Mouse (Mus musculus): ENCODE measurements around the gene Ccn6. TPM values are rescaled to one million over a fixed set of nuclear protein-coding genes. Genes with fewer than 3 reads are reported as not detected.

The Ccn6 gene
- polyA plus RNA-seq, 1 experiment from 2014 or later: 0.24 TPM

- H3K4me1 ChIP-seq (ENCODE audit: control insufficient read depth in 2 of 2, insufficient read depth in 2 of 2, low read length in 2 of 2): peaks cover 0 to 5% of the 10 kb centered on the region in 2 experiments; a peak in 1 of 4 replicates
- H3K4me3 ChIP-seq (ENCODE audit: control insufficient read depth in 1 of 2, insufficient read depth in 1 of 2, low read depth in 1 of 2, low read length in 2 of 2): no peak overlapping the region
- no peak for ATAC-seq (ENCODE audit: insufficient number of reproducible peaks, insufficient read depth, low FRiP score, low read depth)
- no peak overlapping the region for H3K27ac ChIP-seq (replicated peaks in 1 of 2; ENCODE audit: control insufficient read depth in 1 of 2, insufficient read depth in 1 of 2, low read depth in 2 of 2, low read length in 2 of 2)
- no peaks in the 10 kb centered on the region for H3K27me3 ChIP-seq (ENCODE audit: control insufficient read depth, insufficient read depth, low read length)
- no peaks in the 10 kb centered on the region for H3K9me3 ChIP-seq (ENCODE audit: control insufficient read depth, low read length)
- no peak overlapping the region for H3K4me2 ChIP-seq (ENCODE audit: low read length)
- peaks cover 46% of the 10 kb centered on the region for H3K36me3 ChIP-seq (ENCODE audit: control insufficient read depth, insufficient read depth, low read length)
- no peak overlapping the region for H3K9ac ChIP-seq (ENCODE audit: low read length)
- WGBS: 59% methylated on average over 3 of the region's 3 CpGs
Observed at GRCm38 (mm10) chr10:39137766-39138165, 25.8 kb downstream of the Ccn6 start.

GRCm38 (mm10) chr10:39133462-39134310 is 29.9 kb downstream of the Ccn6 start, which contains the start of the genes Fam229b and Tube1:
TSS of gene Fam229b (minus strand) at chr10:39133914.
TSS of gene Tube1 (plus strand) at chr10:39133976.
- no peaks in the 10 kb centered on the region for H3K9me3 ChIP-seq (ENCODE audit: control insufficient read depth, low read length)
- peak within 1 kb of the TSS; percentile 92 for H3K4me2 ChIP-seq (ENCODE audit: low read length)
- H3K36me3 ChIP-seq (ENCODE audit: control insufficient read depth, insufficient read depth, low read length): peaks cover 19% of the 10 kb centered on the region
- H3K9ac ChIP-seq (ENCODE audit: low read length): peak within 1 kb of the TSS; percentile 80
- no peaks in the 10 kb centered on the region for H3K27me3 ChIP-seq (ENCODE audit: control insufficient read depth, insufficient read depth, low read length)
- H3K4me1 ChIP-seq (ENCODE audit: control insufficient read depth in 2 of 2, insufficient read depth in 2 of 2, low read length in 2 of 2): peaks cover 0 to 5% of the 10 kb centered on the region in 2 experiments; a peak in 1 of 4 replicates
- peak within 1 kb of the TSS; percentile 73 to 85 for H3K4me3 ChIP-seq (ENCODE audit: control insufficient read depth in 1 of 2, insufficient read depth in 1 of 2, low read depth in 1 of 2, low read length in 2 of 2)
- 3% methylated on average over 47 of the region's 47 CpGs for WGBS
- peak within 1 kb of the TSS in 1 of 2 experiments; percentile 3; a peak in 1 of 4 replicates for H3K27ac ChIP-seq (replicated peaks in 1 of 2; ENCODE audit: control insufficient read depth in 1 of 2, insufficient read depth in 1 of 2, low read depth in 2 of 2, low read length in 2 of 2)
- peak; percentile 86 for ATAC-seq (ENCODE audit: insufficient number of reproducible peaks, insufficient read depth, low FRiP score, low read depth)

DNA sequence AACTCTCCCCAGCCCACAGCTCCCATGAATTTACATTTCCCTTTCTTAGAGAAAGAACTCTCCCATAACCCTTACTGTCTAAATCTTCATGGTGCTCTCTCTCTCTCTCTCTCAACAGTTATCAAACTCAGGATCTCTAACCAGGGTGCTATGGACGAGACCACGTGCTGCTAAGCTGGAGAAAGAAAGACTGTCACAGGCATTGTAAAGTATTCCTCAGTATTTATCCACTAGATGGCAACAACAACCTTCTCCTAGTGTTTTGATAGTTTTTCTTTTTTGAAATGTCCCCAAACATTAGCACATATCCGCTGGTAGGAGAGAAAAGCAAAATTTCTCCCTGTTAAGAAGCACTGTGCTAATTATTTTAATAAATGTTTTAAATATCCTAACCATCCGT is 42.2 kb downstream of the Ccn6 start:
- Histone ChIP-seq H3K27ac (replicated peaks in 1 of 2; ENCODE audit: control insufficient read depth in 1 of 2, insufficient read depth in 1 of 2, low read depth in 2 of 2, low read length in 2 of 2) (no peak overlapping the region), H3K4me2 (ENCODE audit: low read length) (no peak overlapping the region), H3K9ac (ENCODE audit: low read length) (no peak overlapping the region), H3K36me3 (ENCODE audit: control insufficient read depth, insufficient read depth, low read length) (no peaks in the 10 kb centered on the region), H3K4me3 (ENCODE audit: control insufficient read depth in 1 of 2, insufficient read depth in 1 of 2, low read depth in 1 of 2, low read length in 2 of 2) (no peak overlapping the region), H3K27me3 (ENCODE audit: control insufficient read depth, insufficient read depth, low read length) (no peaks in the 10 kb centered on the region), H3K4me1 (ENCODE audit: control insufficient read depth in 2 of 2, insufficient read depth in 2 of 2, low read length in 2 of 2) (no peaks in the 10 kb centered on the region), H3K9me3 (ENCODE audit: control insufficient read depth, low read length) (no peaks in the 10 kb centered on the region)
- no peak for ATAC-seq (ENCODE audit: insufficient number of reproducible peaks, insufficient read depth, low FRiP score, low read depth)
- 23% methylated on average over 4 of the region's 4 CpGs for WGBS

GRCm38 (mm10) chr10:39109489-39109874 is 54.1 kb downstream of the Ccn6 start:
- ATAC-seq (ENCODE audit: insufficient number of reproducible peaks, insufficient read depth, low FRiP score, low read depth): no peak
- WGBS: 73% methylated on average over 4 of the region's 4 CpGs
- peaks cover 73% of the 10 kb centered on the region for H3K36me3 ChIP-seq (ENCODE audit: control insufficient read depth, insufficient read depth, low read length)

DNA sequence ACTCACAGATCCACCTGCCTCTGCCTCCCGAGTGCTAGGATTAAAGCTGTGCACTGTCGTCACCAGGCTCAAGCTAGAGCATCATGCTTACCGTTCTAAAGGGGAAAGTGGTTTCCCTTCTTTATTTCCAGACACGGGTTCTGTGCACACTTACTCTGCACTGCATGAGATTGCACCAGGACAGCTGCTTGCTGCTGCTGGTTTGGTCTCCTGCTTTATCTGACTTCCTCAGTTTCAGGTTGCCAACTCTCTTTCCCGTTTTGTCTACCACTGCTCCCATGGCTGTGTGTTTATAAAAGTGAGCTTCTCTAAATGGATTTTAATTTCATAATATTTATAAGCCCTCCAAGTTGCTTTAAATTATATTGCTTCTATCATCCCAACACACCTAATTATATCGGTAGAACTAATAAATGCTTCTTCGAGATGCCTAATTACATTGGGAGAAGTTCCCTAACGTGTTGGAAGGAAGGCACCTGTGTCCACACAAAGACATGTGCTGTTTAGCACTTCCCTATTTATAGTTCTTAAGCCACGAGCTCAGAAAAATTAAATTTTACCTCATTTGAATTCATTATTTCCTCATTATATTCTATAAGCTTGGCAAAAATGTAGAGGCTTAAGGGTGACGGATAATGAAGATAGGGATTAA is 54.6 kb downstream of the Ccn6 start:
- no peak overlapping the region for H3K4me2 ChIP-seq (ENCODE audit: low read length)
- H3K27me3 ChIP-seq (ENCODE audit: control insufficient read depth, insufficient read depth, low read length): no peaks in the 10 kb centered on the region
- no peaks in the 10 kb centered on the region for H3K4me1 ChIP-seq (ENCODE audit: control insufficient read depth in 2 of 2, insufficient read depth in 2 of 2, low read length in 2 of 2)
- peaks cover 75% of the 10 kb centered on the region for H3K36me3 ChIP-seq (ENCODE audit: control insufficient read depth, insufficient read depth, low read length)
- H3K27ac ChIP-seq (replicated peaks in 1 of 2; ENCODE audit: control insufficient read depth in 1 of 2, insufficient read depth in 1 of 2, low read depth in 2 of 2, low read length in 2 of 2): no peak overlapping the region
- H3K9me3 ChIP-seq (ENCODE audit: control insufficient read depth, low read length): no peaks in the 10 kb centered on the region
- no peak overlapping the region for H3K4me3 ChIP-seq (ENCODE audit: control insufficient read depth in 1 of 2, insufficient read depth in 1 of 2, low read depth in 1 of 2, low read length in 2 of 2)
- no peak for ATAC-seq (ENCODE audit: insufficient number of reproducible peaks, insufficient read depth, low FRiP score, low read depth)
- WGBS: 71% methylated on average over 10 of the region's 10 CpGs
- H3K9ac ChIP-seq (ENCODE audit: low read length): no peak overlapping the region

More at GRCm38 (mm10) chr10:39109489-39109874, 54.1 kb downstream of the Ccn6 start:
- Histone ChIP-seq H3K4me2 (ENCODE audit: low read length) (no peak overlapping the region), H3K9ac (ENCODE audit: low read length) (no peak overlapping the region), H3K9me3 (ENCODE audit: control insufficient read depth, low read length) (no peaks in the 10 kb centered on the region), H3K4me3 (ENCODE audit: control insufficient read depth in 1 of 2, insufficient read depth in 1 of 2, low read depth in 1 of 2, low read length in 2 of 2) (no peak overlapping the region), H3K4me1 (ENCODE audit: control insufficient read depth in 2 of 2, insufficient read depth in 2 of 2, low read length in 2 of 2) (no peaks in the 10 kb centered on the region), H3K27me3 (ENCODE audit: control insufficient read depth, insufficient read depth, low read length) (no peaks in the 10 kb centered on the region), H3K27ac (replicated peaks in 1 of 2; ENCODE audit: control insufficient read depth in 1 of 2, insufficient read depth in 1 of 2, low read depth in 2 of 2, low read length in 2 of 2) (no peak overlapping the region)

- no peak overlapping the region for H3K4me3 ChIP-seq (ENCODE audit: control insufficient read depth in 1 of 2, insufficient read depth in 1 of 2, low read depth in 1 of 2, low read length in 2 of 2)
- H3K27ac ChIP-seq (replicated peaks in 1 of 2; ENCODE audit: control insufficient read depth in 1 of 2, insufficient read depth in 1 of 2, low read depth in 2 of 2, low read length in 2 of 2): no peak overlapping the region
- WGBS: 49% methylated on average over 4 of the region's 4 CpGs
- no peak overlapping the region for H3K4me2 ChIP-seq (ENCODE audit: low read length)
- H3K4me1 ChIP-seq (ENCODE audit: control insufficient read depth in 2 of 2, insufficient read depth in 2 of 2, low read length in 2 of 2): no peaks in the 10 kb centered on the region
- H3K36me3 ChIP-seq (ENCODE audit: control insufficient read depth, insufficient read depth, low read length): peaks cover 95% of the 10 kb centered on the region
- ATAC-seq (ENCODE audit: insufficient number of reproducible peaks, insufficient read depth, low FRiP score, low read depth): no peak
- no peak overlapping the region for H3K9ac ChIP-seq (ENCODE audit: low read length)
- no peaks in the 10 kb centered on the region for H3K27me3 ChIP-seq (ENCODE audit: control insufficient read depth, insufficient read depth, low read length)
- H3K9me3 ChIP-seq (ENCODE audit: control insufficient read depth, low read length): no peaks in the 10 kb centered on the region
Observed at GRCm38 (mm10) chr10:39106935-39107334, 56.7 kb downstream of the Ccn6 start.

GRCm38 (mm10) chr10:39106413-39106812 is 57.2 kb downstream of the Ccn6 start:
- Histone ChIP-seq H3K9me3 (ENCODE audit: control insufficient read depth, low read length) (no peaks in the 10 kb centered on the region), H3K4me2 (ENCODE audit: low read length) (no peak overlapping the region), H3K27me3 (ENCODE audit: control insufficient read depth, insufficient read depth, low read length) (no peaks in the 10 kb centered on the region), H3K9ac (ENCODE audit: low read length) (no peak overlapping the region), H3K4me1 (ENCODE audit: control insufficient read depth in 2 of 2, insufficient read depth in 2 of 2, low read length in 2 of 2) (no peaks in the 10 kb centered on the region), H3K27ac (replicated peaks in 1 of 2; ENCODE audit: control insufficient read depth in 1 of 2, insufficient read depth in 1 of 2, low read depth in 2 of 2, low read length in 2 of 2) (no peak overlapping the region), H3K4me3 (ENCODE audit: control insufficient read depth in 1 of 2, insufficient read depth in 1 of 2, low read depth in 1 of 2, low read length in 2 of 2) (no peak overlapping the region), H3K36me3 (ENCODE audit: control insufficient read depth, insufficient read depth, low read length) (peaks cover 94% of the 10 kb centered on the region)
- ATAC-seq (ENCODE audit: insufficient number of reproducible peaks, insufficient read depth, low FRiP score, low read depth): no peak
- 72% methylated on average over 3 of the region's 3 CpGs for WGBS

Measured in heart, embryonic 14.5 days (tissue).